In genomic region chr2:4504413-4504812, GRCm38 (mm10) we compare ENCODE assay signal across 9 mouse cellular contexts.
DNase-seq lines count a peak whose midpoint lies in the region.
"Had no signal": no experiment of that assay in that cellular context is flagged by ENCODE, and none has a peak within 500 bp of the region (broad histone marks: within the 10 kb centered on the region; RNA-seq: fewer than 3 reads in every experiment).

No protein-coding gene starts in this region.

- DNase-seq in left cerebral cortex, adult 18-20 months (ENCODE audit: low spot score in 2 of 2), result peak; percentile 59 to 66
- DNase-seq in left cerebral cortex, adult 11 months (ENCODE audit: low spot score), result no peak
- DNase-seq in adrenal gland, adult 8-10 months, result peak; percentile 64
- peak; percentile 89 for DNase-seq in brain, adult 2 months (ENCODE audit: low read depth, low spot score)
- peak; percentile 53 for DNase-seq in heart, postnatal 25 days (ENCODE audit: low spot score)
- no peak for DNase-seq in thymus, postnatal 10 days (ENCODE audit: low spot score in 2 of 2)
- no peak for DNase-seq in kidney, adult 8-10 months
- DNase-seq: cerebellum, adult 11 months; kidney, adult 18-20 months had no signal

- intact Hi-C loops in heart, postnatal 25 days (cut with DNase I), result loop anchor here (5.0 kb wide), 2 partner anchors 38 to 53 kb away; no protein-coding TSS in a partner anchor

Comparison
In these comparisons a context has a peak if more than half of its experiments do, and no peak if none do; other contexts are left out.
1. DNase-seq: peak in left cerebral cortex, adult 18-20 months (2 of 2), adrenal gland, adult 8-10 months (single experiment), brain, adult 2 months (single experiment) and heart, postnatal 25 days (single experiment); none in left cerebral cortex, adult 11 months (single experiment), thymus, postnatal 10 days (0 of 2) and kidney, adult 8-10 months (0 of 2).